Mouse (Mus musculus): ENCODE measurements around the gene Poll. TPM values are rescaled to one million over a fixed set of nuclear protein-coding genes. Genes with fewer than 3 reads are reported as not detected.

Gene Poll
- polyA plus RNA-seq, 1 experiment = 5.1 TPM

DNA sequence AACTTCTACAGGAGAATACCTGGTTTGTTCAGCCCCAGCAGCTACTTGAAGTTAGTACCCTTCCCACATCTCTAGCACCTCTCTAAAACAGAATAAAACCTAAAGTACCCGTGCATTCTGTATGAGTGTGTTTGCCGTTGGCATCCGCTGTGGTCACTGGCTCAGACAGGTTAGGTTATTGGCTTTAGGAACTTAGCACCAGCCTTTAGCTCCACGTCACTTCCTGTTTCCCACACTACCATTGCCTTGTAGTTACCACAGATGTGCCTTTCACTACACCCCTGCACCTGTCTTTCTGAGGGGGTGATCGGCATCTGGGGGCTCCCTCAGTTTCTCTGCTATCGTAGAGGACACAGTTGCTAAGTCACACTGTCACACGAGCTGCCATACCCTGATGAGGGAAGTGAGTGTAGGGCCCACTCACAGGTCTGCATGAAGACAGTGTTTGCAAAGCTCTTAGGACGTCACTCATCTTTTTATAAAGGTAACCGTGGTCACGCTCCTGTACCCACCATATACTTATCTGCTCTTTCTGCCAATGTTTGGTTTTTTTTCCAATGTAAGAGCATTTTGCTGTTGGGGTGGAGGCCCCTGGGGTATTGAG, 32.3 kb downstream of the Poll start:
- TF ChIP-seq CTCF (IDR thresholded peaks at IDR 0.05; ENCODE audit: borderline replicate concordance, insufficient read depth, low read length) (no peak), POLR2A (IDR thresholded peaks at IDR 0.05; ENCODE audit: low read depth, low read length) (no peak)
- no peak overlapping the region for H3K27ac ChIP-seq (ENCODE audit: insufficient read depth, low read length)
- no peaks in the 10 kb centered on the region; the same call in 1 of the 2 replicates for H3K4me1 ChIP-seq (ENCODE audit: control insufficient read depth, insufficient read depth, low read length)
- no peak overlapping the region for H3K4me3 ChIP-seq (ENCODE audit: insufficient read depth, low read length)

DNA sequence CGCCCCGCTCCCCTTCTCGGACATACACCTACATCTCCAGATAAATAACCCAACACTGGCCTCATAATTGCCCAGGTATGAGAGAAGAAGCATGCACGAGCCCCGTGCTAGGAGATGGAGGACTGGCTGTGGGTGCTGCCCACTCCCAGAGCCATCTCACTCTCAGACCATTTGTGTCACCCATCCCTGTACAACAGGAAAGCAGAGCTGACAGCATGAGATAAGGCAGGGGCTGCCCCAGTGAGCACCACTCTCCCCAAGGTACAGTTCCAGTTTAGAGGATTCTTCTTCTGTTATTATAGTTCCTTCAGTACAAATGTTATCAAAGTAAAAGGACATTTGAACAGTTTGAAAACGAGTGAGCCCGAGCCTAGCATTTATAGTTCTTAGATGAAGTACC, 32.9 kb downstream of the Poll start:
- no peak overlapping the region for H3K27ac ChIP-seq (ENCODE audit: insufficient read depth, low read length)
- H3K4me3 ChIP-seq (ENCODE audit: insufficient read depth, low read length) = no peak overlapping the region
- TF ChIP-seq POLR2A (IDR thresholded peaks at IDR 0.05; ENCODE audit: low read depth, low read length) (no peak), CTCF (IDR thresholded peaks at IDR 0.05; ENCODE audit: borderline replicate concordance, insufficient read depth, low read length) (no peak)
- no peaks in the 10 kb centered on the region; the same call in 1 of the 2 replicates for H3K4me1 ChIP-seq (ENCODE audit: control insufficient read depth, insufficient read depth, low read length)

DNA sequence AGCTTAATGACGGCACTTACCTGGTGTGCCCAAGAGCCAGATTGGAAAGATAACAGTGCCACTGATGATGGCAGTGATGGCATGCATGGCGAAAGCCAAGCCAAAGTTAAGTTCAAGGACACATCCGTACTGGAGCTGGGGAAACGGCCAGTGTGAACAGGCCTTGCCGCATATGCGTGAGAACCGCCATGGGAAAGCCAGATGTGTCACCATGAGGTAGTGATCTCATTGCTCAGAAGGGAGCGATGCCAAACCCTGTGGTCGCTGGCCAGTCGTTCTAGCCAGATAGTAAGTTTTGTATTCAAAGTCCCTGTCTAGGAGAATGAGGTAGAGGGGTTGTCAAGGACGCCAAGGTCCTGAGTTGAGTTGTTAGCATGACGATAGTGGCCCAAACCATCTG, 44.1 kb downstream of the Poll start:
- Histone ChIP-seq H3K4me1 (ENCODE audit: control insufficient read depth, insufficient read depth, low read length) (no peaks in the 10 kb centered on the region), H3K27ac (ENCODE audit: insufficient read depth, low read length) (no peak overlapping the region), H3K4me3 (ENCODE audit: insufficient read depth, low read length) (no peak overlapping the region)
- TF ChIP-seq POLR2A (IDR thresholded peaks at IDR 0.05; ENCODE audit: low read depth, low read length) (no peak), CTCF (IDR thresholded peaks at IDR 0.05; ENCODE audit: borderline replicate concordance, insufficient read depth, low read length) (no peak)

DNA sequence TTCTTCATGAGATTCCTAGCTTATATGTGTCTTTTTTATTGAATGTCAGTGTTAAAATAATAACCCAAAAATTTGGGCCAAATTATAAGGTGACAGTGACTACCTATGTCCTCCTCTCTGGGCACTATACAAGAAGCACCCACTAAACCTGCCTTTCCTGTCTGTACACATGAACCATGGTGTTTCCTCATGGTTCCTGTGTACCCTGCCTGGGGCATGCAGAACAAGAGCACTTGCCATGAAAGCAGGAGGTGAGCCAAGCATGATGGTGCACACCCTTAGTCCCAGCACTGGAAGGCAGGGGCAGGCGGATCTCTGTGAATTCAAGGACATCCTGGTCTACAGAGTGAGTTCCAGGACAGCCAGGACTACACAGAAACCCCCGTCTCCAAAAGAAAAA, 45.0 kb downstream of the Poll start:
- H3K4me3 ChIP-seq (ENCODE audit: insufficient read depth, low read length) = no peak overlapping the region
- H3K27ac ChIP-seq (ENCODE audit: insufficient read depth, low read length) = no peak overlapping the region
- TF ChIP-seq POLR2A (IDR thresholded peaks at IDR 0.05; ENCODE audit: low read depth, low read length) (no peak), CTCF (IDR thresholded peaks at IDR 0.05; ENCODE audit: borderline replicate concordance, insufficient read depth, low read length) (no peak)
- no peaks in the 10 kb centered on the region for H3K4me1 ChIP-seq (ENCODE audit: control insufficient read depth, insufficient read depth, low read length)

DNA sequence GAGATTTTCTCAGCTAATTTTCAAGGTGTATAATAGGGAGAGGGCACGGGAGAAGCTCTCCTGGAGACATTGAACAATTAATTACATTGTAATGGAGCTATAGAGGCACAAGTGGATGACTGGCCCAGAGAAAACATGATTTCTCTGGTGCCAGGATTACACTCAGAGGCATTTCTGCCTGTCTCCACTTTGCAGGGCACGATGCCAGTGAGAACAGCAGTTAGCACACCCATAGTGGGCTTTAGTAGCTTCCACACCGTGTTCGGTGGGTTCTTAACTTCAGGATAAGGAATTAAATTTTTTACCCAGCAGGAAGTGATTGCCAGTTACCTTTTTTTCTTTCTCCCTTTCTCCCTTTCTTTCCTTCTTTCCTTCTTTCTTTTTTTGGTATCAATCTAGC, 48.9 kb downstream of the Poll start:
- Histone ChIP-seq H3K4me3 (ENCODE audit: insufficient read depth, low read length) (no peak overlapping the region), H3K4me1 (ENCODE audit: control insufficient read depth, insufficient read depth, low read length) (no peaks in the 10 kb centered on the region), H3K27ac (ENCODE audit: insufficient read depth, low read length) (no peak overlapping the region)
- TF ChIP-seq POLR2A (IDR thresholded peaks at IDR 0.05; ENCODE audit: low read depth, low read length) = no peak
- TF ChIP-seq CTCF (IDR thresholded peaks at IDR 0.05; ENCODE audit: borderline replicate concordance, insufficient read depth, low read length) = no peak

DNA sequence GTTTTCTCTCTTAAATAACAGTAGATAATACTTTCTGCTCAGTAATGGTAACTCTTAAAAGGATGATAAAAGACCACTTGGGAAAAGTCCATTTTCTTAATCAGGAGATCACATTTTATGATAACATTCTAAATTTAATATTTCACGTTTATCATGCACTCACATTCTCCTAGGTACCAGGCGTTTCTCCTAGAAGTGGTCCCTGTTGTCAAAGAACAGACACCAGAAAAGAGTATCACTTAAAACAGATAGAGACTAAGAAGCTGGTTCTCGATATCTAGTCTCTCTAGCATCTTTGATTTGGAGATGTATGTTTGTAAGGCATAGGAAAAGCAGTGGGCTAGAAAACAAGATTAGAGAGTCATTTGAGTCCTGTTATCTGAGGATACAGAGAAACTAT, 49.7 kb downstream of the Poll start:
- TF ChIP-seq CTCF (IDR thresholded peaks at IDR 0.05; ENCODE audit: borderline replicate concordance, insufficient read depth, low read length) = no peak
- no peaks in the 10 kb centered on the region for H3K4me1 ChIP-seq (ENCODE audit: control insufficient read depth, insufficient read depth, low read length)
- no peak overlapping the region for H3K27ac ChIP-seq (ENCODE audit: insufficient read depth, low read length)
- no peak overlapping the region for H3K4me3 ChIP-seq (ENCODE audit: insufficient read depth, low read length)

DNA sequence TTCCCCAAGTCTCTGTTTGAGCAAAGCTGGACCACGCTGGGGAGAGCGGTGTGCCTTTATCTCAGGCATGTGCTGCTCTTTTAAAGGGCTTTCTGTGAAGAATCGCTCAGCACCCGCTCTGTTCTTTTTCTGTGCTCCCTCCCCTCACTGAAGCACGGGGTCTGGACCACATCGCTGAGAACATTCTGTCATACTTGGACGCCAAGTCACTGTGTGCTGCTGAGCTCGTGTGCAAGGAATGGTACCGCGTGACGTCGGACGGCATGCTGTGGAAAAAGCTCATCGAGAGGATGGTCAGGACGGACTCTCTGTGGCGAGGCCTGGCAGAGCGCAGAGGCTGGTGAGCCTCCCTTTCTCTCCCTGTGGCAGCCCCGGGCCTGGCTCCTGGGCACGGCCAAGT, 52.8 kb downstream of the Poll start:
- Histone ChIP-seq H3K27ac (ENCODE audit: insufficient read depth, low read length) (no peak overlapping the region), H3K4me3 (ENCODE audit: insufficient read depth, low read length) (no peak overlapping the region), H3K4me1 (ENCODE audit: control insufficient read depth, insufficient read depth, low read length) (no peaks in the 10 kb centered on the region)
- TF ChIP-seq CTCF (IDR thresholded peaks at IDR 0.05; ENCODE audit: borderline replicate concordance, insufficient read depth, low read length) (no peak), POLR2A (IDR thresholded peaks at IDR 0.05; ENCODE audit: low read depth, low read length) (no peak)

DNA sequence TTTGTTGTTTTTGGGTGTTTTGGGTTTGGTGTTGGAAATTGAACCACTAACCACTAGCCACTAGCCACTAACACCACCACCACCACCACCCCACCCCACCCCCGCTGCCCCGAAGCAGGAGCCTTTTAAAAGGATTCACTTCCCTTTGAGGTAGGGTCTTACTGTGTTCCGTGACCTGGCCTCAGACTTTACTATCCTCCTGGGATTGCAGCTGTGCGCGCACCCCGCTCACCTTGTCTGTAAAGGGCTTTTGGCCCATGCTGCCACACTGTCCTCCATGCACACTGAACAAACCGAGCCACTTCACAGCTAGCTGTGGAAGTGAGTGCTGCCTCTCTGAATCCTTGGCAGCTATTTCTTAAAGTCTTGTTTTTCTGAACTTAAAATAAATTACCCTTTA, 54.9 kb downstream of the Poll start:
- no peak for TF ChIP-seq POLR2A (IDR thresholded peaks at IDR 0.05; ENCODE audit: low read depth, low read length)
- no peak for TF ChIP-seq CTCF (IDR thresholded peaks at IDR 0.05; ENCODE audit: borderline replicate concordance, insufficient read depth, low read length)
- no peak overlapping the region for H3K27ac ChIP-seq (ENCODE audit: insufficient read depth, low read length)
- no peaks in the 10 kb centered on the region for H3K4me1 ChIP-seq (ENCODE audit: control insufficient read depth, insufficient read depth, low read length)

More for the DNA sequence above, 54.9 kb downstream of the Poll start:
- H3K4me3 ChIP-seq (ENCODE audit: insufficient read depth, low read length) = no peak overlapping the region

Other genes starting within 250 kb of the Poll start
- 30.0 and 33.8 TPM in 2 replicates for gene Btrc, start 196.8 kb downstream of the Poll start, polyA plus RNA-seq (2011; ENCODE audit: insufficient read length, low read depth, missing spikeins)
- gene Gm17018, start 84 bp upstream of the Poll start, polyA plus RNA-seq (2011; ENCODE audit: insufficient read length, low read depth, missing spikeins) = 20.8 and 26.7 TPM in 2 replicates
- gene Fbxw4, start 99.8 kb upstream of the Poll start, polyA plus RNA-seq (2011; ENCODE audit: insufficient read length, low read depth, missing spikeins) = 13.4 and 18.0 TPM in 2 replicates
- gene Fgf8, start 182.4 kb upstream of the Poll start, polyA plus RNA-seq (2011; ENCODE audit: insufficient read length, low read depth, missing spikeins) = not detected in 2 replicates
- gene Npm3, start 189.1 kb upstream of the Poll start, polyA plus RNA-seq (2011; ENCODE audit: insufficient read length, low read depth, missing spikeins) = 95.8 and 99.4 TPM in 2 replicates
- gene Mgea5, start 223.3 kb upstream of the Poll start, polyA plus RNA-seq (2011; ENCODE audit: insufficient read length, low read depth, missing spikeins) = 87.3 and 87.4 TPM in 2 replicates

Data from embryonic fibroblast, embryonic 13.5 days (primary cell).